Mouse (Mus musculus) regulatory T cell (primary cell): Measurements from ENCODE around the gene Phf20.

Experiments
- in situ Hi-C: fragments of 300-600 bp; cut with MboI, MseI; formaldehyde crosslinking; loops from one replicate; pipeline ENCODE4 v1.15.1; 2025; ENCODE audit warnings: high pct_unique_total_duplicates

The Phf20 gene

DNA sequence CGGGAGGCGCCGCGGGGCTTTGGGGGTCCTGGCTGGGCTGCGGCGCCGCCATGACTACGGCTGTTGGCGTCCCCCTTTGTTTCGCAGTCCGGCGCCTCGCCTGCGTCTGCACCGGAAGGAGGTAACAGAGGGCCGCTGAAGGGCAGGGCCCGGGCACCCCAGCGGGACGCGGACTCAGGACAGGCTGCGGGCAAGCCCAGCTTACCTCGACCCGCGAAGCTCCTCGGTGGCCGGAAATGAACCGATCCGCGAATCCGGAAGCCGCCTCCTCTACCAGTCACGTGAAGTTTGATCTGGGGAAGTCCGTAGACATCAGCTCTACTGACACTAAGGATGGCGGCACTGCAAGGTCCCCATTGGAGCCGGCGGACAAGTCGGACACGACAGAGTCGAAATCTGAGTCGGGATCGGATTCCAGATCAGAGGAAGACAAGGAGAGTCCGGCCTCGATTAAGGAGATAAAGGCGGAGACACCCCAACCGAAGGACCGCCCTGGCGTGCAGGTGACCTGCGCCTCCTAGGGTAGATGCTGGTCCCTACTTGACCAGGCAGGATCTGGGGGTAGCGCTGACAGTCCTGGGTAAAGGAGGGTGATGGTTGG, 116.1 kb downstream of the Phf20 start, which contains the start of the genes Cnbd2 and Scand1:
Gene Cnbd2 (plus strand): TSS at position 3 of the 601 bp plus-strand sequence.
Gene Scand1 (minus strand): TSS at position 408 of the 601 bp plus-strand sequence.
- in situ Hi-C loops: no loop called here

DNA sequence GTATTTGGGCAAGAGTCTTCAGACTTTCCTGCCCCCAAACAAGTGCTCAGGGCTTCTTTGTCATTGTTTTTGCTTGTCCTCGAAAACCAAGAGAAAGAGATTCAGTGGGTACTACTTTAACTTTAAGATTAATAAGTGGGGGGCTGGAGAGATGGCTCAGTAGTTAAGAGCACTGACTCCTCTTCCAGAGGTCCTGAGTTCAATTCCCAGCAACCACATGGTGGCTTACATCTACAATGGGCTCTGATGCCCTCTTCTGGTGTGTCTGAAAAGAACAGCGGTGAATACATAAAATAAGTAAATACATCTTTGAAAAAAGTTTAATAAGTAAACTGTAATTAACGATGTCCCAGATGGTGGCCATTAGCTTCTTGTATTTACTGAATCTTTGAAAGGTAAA, 116.9 kb downstream of the Phf20 start:
- in situ Hi-C loops: no loop called here

DNA sequence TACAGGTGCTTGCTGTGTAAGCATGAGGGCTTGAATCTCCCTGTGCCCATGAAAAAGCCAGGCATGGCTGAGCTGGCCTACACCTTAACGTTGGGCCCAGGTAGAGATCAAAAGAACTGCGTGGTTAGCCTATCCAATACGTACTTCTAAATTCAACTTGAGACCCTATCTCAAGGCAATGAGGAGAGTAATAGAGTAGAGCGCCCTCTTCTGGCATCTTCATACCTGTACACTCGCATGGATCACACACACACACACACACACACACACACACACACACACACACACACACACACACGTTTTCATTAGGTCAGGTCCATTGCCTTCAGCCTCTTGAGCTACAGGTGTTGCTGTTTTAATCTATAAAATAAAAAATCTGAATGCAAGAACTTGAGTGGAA, 118.5 kb downstream of the Phf20 start:
- in situ Hi-C loops: no loop called here

DNA sequence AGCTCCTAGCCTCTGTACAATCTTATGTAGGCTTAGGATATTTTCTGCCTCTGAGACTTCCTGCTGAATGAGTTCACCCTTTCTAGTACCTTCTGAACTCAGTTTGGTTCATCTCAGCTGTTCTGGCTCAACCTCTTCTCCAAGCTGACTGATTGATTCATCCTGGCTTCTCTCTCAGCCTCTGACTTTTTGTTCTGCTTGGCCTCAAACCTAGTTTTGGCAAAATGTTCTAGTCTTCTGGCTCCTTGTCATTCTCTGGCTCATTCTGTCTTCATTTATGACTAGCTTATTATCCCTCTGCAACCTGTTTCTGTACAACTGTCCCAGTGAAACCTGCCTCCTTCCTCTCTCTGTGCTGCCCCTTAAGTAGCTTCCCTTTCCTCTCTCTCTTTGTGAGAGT, 122.2 kb downstream of the Phf20 start:
- in situ Hi-C loops: no loop called here

DNA sequence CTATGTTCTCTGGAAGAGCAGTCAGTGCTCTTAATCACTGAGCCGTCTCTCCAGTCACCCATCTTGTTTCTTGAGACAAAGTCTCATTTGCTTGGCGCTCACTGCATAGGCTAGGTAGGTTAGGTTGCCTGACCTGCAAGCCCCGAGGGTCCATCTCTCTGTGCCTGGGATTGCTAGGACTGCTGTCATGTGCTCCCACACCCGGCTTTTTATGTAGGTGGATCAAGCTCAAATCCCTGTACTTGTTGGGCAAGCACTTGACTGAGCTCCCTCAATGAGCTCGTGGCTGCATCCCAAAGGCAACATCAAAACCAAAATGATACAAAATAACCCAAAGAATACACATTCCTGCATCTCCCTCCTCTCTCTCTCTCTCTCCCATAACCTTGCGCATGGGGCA, 125.3 kb downstream of the Phf20 start:
- in situ Hi-C loops: no loop called here

DNA sequence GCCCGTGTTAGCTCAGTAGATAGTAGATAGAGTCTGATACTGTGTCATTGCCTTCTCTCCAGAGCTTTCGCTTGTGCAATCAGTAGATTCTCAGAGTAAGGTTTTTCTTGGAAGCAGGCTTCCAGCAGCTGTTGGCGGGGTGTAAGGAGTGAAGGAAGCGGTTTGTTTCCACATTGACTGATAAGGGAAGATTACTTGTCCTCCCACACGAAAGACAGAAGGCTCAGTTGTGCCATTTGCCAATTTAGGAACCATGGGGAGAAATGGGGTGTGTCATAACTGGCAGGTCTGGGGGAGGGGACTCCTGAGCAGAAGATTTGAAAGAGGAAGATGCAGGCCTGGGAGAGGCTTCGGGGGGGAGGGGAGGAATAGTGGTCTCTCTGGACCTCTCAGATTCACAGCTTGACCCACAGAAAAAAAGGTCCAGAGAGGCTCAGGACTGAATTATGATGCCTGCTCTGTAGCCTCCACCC, 127.9 kb downstream of the Phf20 start:
- in situ Hi-C loops: no loop called here

DNA sequence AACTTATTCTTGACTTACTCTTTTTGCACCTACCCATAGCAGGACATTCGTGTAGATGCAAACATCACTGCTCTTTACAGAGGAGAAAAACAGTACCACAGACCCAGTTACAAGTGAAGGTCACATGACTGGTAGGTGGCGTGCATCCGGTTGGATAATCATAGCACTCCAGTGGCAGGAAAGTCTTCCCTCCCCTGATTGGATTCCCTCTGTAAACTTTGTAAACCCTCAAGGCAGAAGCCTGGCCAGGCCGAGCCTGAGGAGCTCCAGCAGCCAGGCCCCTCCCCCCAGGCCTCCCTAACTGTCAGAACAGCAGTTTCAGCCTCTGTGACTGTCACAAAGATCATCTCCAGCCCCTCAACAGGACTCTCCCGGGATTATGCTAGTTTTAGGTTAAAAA, 128.4 kb downstream of the Phf20 start:
- in situ Hi-C loops: no loop called here

DNA sequence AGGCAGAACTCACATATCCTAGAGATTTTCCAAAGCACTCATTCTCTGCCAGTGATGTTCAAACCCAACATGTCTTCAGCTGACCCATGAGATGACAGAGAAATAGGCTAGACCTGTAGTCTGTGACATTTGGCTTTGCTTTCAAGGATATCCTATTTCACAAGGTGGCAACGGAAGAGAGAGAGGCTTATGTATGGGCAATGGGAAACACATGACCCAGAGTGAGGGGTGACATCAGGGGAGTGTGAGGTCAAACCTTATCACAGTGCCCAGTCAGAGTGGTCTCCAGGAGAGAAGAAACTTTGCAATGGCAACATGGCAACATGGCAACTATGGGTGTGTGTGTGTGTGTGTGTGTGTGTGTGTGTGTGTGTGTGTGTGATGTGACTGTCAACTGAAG, 134.4 kb downstream of the Phf20 start:
- in situ Hi-C loops: no loop called here

DNA sequence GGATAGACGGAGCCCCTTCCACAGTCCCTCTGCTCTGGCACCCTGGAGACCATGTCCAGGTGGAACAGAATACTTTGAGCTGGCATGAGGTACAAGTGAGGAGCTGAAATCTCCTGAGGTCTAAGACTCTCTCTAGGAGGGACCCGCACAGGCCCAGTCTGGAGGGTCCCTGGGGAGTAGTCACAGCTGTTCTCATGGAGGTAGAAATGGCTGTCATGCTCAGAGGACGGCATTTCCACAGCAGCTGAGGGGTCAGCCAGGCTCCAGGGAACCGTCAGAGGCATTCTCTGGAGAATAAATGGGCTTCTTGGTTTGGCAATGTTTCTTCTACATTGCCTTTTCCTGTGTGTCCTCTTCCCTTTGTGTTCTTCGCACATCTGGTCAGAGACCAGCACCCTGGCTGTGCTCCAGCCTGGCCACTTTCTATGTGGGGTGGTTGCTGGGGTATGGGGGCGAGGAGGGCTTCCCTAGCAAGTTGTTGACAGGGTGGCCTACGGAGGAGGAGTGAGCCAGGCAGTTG, 135.2 kb downstream of the Phf20 start:
- in situ Hi-C loops: no loop called here

DNA sequence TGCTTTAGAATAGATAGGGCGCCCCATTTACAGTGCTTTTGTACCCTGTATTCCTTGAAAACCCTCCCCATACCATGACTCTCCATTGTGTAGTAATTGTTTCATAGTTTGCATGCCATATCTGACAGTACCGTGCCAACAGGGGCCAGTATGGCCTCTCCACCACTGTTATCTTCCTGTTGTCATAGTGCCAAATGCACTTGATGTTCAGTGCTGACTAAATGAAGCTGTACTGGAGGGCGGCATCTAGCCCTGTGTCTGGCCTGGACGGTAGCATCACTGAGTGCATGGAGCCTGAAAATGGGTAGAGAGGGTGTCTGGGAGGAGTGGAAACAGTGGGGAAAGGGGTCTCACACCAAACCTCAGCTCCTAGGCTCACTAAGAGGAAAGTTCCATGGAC, 143.8 kb downstream of the Phf20 start:
- in situ Hi-C loops: no loop called here

DNA sequence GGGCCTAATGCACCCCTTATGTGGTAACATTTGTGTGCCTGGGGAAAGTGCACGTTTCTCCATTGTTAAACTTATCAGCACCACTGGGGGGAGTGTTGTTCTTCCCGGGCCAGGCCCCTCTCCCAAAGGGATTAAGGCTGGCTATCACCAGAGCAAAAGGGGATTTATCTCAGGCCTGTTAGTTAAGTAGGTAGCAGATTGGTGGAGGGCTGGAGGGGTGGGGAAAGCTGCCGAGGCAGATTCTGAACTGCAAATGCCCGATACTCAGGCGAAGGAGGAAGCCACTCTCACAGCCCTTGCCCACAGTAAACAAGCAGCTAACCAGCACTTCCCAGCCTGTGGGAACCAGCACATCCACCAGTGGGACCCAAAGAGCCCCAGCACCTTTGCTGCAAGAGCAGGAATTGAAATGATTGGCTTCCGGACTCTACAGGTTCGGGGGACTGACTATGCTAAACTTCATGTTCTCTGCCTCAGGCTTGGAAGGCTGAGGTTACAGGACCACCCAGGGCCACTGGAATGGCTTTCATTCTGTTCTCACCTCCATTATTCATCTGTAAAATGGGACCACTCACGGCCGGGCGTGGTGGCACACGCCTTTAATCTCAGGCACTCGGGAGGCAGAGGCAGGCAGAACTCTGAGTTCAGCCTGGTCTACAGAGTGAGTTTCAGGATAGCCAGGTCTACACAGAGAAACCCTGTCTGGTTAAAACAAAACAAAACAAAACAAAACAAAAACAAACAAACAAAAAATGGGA, 148.7 kb downstream of the Phf20 start:
- in situ Hi-C loops: no loop called here

DNA sequence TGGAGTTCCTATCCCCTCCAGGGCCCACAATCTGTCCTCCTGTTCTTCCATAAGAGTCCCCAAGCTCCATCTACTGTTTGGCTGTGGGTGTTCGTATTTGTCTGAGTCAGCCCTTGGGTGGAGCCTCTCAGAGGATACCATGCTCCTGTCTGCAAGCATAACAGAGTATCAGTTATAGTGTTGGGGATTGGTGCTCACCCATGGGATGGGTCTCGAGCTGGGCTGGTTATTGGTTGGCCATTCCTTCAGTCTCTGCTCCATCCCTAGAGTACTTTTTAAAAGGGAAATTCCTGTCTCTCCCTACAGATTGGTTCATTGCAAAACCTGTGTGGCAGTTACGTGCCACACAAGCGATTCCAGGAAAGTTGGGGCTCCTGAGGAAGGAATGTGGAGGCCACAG, 152.5 kb downstream of the Phf20 start:
- in situ Hi-C loops: no loop called here

DNA sequence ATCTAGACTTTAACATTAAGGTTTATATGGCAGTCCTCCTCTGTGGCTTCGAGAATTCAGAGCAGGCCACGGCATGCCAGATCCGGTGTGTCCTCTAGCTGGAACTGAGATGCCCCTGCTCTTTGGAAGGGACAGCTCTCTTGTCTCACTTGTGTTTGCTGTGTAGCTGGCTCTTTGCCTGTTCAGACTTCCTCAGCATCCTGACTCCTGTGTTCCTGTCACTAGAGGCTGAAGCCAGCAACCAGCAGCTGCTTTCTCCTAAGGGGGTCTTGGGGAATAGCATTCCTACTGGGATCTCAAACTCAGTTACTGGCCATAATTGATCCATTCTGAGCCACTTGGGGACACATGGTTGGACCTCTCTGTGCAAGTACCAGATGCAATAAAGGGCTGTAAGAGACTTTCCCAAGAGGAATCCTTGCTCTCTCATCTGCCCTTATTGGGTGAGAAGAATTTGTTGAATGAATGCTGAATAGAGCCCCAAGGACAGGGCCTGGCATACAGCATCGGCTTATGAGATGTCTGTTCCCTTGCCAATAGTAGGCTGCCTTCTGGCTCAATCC, 153.1 kb downstream of the Phf20 start:
- in situ Hi-C loops: no loop called here

DNA sequence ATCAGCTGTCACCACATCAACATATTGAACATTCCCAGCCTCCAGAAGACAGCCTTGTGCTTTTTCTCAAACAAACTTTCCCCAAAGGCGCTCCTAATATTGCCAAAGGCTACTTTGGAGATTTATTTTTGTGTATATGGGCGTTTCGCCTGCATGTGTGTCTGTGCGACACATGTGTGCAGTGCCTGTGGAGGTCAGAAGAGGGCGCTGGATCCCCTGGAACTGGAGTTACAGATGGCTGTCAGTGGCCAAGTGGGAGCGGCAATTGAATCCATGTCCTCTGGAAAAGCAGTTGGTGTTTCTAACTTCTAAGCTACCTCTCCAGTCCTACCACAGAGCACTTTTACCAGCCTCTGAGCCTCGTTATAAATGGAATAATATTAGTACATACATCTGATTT, 155.0 kb downstream of the Phf20 start:
- in situ Hi-C loops: no loop called here

DNA sequence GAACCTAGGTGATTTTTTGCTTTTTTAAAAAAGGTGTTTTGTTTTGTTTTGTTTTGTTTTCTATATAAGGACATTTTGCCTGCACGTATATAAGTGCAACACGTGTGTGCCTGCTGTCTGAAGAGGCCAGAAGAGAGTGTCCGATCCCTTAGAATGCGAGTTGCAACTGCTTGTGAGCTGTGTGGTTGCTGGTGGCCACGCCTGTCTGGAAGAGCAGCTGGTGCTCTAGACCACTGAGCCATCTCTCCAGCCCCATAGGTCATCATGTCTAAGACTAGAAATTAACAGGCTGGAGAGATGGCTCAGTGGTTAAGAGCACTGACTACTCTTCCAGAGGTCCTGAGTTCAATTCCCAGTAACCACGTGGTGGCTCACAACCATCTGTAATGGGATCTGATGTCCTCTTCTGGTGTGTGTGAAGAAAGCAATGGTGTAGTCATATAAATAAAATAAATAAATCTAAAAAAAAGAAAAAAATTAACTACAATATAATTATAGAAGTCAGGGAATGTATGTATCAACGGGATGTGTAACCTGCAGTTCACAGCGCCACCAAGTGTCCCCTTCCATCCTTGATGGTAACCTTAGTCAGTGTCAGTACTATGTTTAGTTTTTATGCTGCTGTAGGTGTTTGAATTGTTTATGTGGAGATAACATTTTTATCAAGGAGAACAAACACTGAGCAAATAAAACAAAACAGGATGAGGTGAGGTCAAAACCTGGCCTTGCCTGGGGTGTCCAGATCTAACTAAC, 156.3 kb downstream of the Phf20 start:
- in situ Hi-C loops: no loop called here

DNA sequence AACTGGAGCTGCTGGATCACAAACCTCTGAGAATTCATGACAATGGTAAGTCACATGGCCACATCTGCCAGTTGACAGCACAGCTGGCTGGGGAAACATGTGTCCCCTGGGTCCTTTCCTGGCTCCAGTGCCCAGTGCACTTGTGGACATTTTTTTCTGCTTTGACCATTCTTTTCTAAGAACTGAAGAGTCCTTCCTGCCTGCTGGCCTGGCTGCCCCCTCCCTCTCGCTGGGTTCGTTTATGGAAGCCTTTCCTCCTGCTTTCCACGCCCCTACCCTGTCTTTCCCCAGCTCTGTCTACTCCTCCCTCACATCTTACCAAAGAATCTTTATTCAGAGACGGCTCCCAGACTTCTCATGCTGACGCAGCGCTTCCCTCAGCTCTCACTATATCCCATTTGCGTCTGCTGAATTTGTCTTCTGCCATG, 157.0 kb downstream of the Phf20 start:
- in situ Hi-C loops: no loop called here

DNA sequence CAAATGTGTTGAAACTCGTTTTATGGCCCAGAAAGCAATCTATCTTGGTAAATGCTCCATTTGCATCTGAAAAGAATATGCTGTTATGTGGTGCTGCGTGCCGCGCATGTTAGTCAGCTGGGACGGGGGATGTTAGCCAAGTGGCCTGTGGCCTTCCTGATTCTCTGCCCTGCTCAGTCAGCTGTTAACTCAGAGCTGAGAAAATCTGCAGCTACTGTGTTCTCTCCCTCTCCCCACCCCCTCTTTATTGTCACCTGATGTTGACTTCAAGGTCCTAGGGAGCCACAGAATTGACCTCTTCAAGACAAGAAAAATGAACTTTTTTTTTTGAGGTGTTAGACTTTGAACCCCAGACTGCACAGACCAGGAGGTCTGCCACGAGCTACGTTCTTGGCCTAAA, 159.8 kb downstream of the Phf20 start:
- in situ Hi-C loops: no loop called here
